In the genomic region with DNA sequence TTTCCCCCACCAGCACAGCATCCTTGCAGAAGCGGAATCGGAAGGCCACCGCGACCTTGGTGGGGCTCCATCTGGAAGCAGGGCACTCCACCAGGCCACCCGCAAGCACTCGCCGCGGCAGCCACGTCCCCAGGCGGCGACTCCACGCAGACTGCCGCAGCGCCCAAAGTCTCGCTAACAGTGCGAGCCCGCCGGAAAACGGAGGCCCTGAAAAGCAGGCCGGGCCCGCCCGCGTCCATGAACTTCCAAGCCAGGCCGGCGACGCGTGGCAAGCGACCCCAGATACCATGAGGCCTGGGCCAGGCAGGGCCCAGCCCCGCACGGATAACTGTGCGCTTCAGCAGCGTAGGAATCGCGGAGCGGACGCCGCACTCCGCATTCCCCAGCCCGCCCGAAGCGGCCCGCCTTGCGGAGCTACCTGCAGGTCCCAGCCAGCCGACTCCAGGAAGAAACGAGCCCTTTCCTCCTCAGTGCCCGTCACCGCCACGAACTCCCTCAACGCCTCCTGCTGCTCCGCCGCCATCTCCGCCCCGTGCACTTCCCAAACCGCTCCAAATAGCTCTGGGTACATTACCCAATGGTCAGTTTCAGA, we compare ENCODE assay signal across 8 mouse cellular contexts. TPM values are rescaled to one million over a fixed set of nuclear protein-coding genes. Genes with fewer than 3 reads are reported as not detected.
DNase-seq lines count a peak whose midpoint lies in the region; ATAC-seq lines count a peak whose summit lies in the region.

No protein-coding gene starts in this region.

- peak overlapping the region; percentile 92 for H3K4me2 ChIP-seq in kidney, embryonic 15.5 days
- H3K4me2 ChIP-seq in liver, embryonic 12.5 days: peak overlapping the region; percentile 69
- peak overlapping the region; percentile 84 for H3K4me2 ChIP-seq in neural tube, embryonic 11.5 days (ENCODE audit: low read depth)

- no peak for ATAC-seq in kidney, embryonic 15.5 days (replicated peaks; ENCODE audit: low FRiP score)
- ATAC-seq in liver, embryonic 12.5 days: no peak
- ATAC-seq in neural tube, embryonic 11.5 days (ENCODE audit: insufficient read depth, low FRiP score, low TSS enrichment): no peak

- H3K9me3 ChIP-seq in heart, embryonic 10.5 days: no peaks in the 10 kb centered on the region
- no peaks in the 10 kb centered on the region for H3K9me3 ChIP-seq in kidney, embryonic 15.5 days (replicated peaks)
- H3K9me3 ChIP-seq in liver, embryonic 12.5 days (replicated peaks): no peaks in the 10 kb centered on the region
- no peaks in the 10 kb centered on the region for H3K9me3 ChIP-seq in neural tube, embryonic 11.5 days (ENCODE audit: control insufficient read depth, low read length)

- DNase-seq in thymus, postnatal 4 days: peak; percentile 38
- DNase-seq in thymus, postnatal 25 days: no peak
- DNase-seq in embryo, embryonic 11 days: peak; percentile 67
- DNase-seq in heart, embryonic 10.5 days (ENCODE audit: low spot score): peak; percentile 74
- peak; percentile 54 for DNase-seq in neural tube, embryonic 11.5 days (ENCODE audit: low spot score)
- peak; percentile 43 for DNase-seq in urinary bladder, postnatal 25 days (ENCODE audit: low spot score)

- no peaks in the 10 kb centered on the region for H3K27me3 ChIP-seq in heart, embryonic 10.5 days (ENCODE audit: insufficient read depth, poor library complexity, severe bottlenecking)
- H3K27me3 ChIP-seq in kidney, embryonic 15.5 days: no peaks in the 10 kb centered on the region
- peaks cover 21% of the 10 kb centered on the region for H3K27me3 ChIP-seq in liver, embryonic 12.5 days (replicated peaks)
- no peaks in the 10 kb centered on the region for H3K27me3 ChIP-seq in neural tube, embryonic 11.5 days (ENCODE audit: control insufficient read depth, insufficient read depth, low read length)

- peak overlapping the region; percentile 61 for H3K9ac ChIP-seq in kidney, embryonic 15.5 days
- peak overlapping the region; percentile 46; the same call in 1 of the 2 replicates for H3K9ac ChIP-seq in liver, embryonic 12.5 days
- peak overlapping the region; percentile 64 for H3K9ac ChIP-seq in neural tube, embryonic 11.5 days (ENCODE audit: low read length)

- peak overlapping the region; percentile 81 for H3K27ac ChIP-seq in heart, embryonic 10.5 days
- H3K27ac ChIP-seq in kidney, embryonic 15.5 days: no peak overlapping the region
- H3K27ac ChIP-seq in liver, embryonic 12.5 days: no peak overlapping the region
- H3K27ac ChIP-seq in neural tube, embryonic 11.5 days (ENCODE audit: low read depth, low read length): no peak overlapping the region

- H3K4me3 ChIP-seq in heart, embryonic 10.5 days: peak overlapping the region; percentile 61
- peak overlapping the region; percentile 51 for H3K4me3 ChIP-seq in kidney, embryonic 15.5 days (replicated peaks)
- peak overlapping the region; percentile 43 for H3K4me3 ChIP-seq in liver, embryonic 12.5 days
- H3K4me3 ChIP-seq in neural tube, embryonic 11.5 days (ENCODE audit: low read depth, low read length): peak overlapping the region; percentile 35

- no peaks in the 10 kb centered on the region for H3K36me3 ChIP-seq in heart, embryonic 10.5 days
- no peaks in the 10 kb centered on the region for H3K36me3 ChIP-seq in kidney, embryonic 15.5 days
- no peaks in the 10 kb centered on the region for H3K36me3 ChIP-seq in liver, embryonic 12.5 days
- no peaks in the 10 kb centered on the region for H3K36me3 ChIP-seq in neural tube, embryonic 11.5 days (ENCODE audit: control insufficient read depth, insufficient read depth, low read length)

- H3K4me1 ChIP-seq in heart, embryonic 10.5 days: 0 out of 2 replicates have a peak, but pooled peaks cover 2% of the 10 kb centered on the region
- 0 out of 2 replicates have a peak, but pooled peaks cover 3% of the 10 kb centered on the region for H3K4me1 ChIP-seq in kidney, embryonic 15.5 days
- H3K4me1 ChIP-seq in liver, embryonic 12.5 days: no peaks in the 10 kb centered on the region
- no peaks in the 10 kb centered on the region for H3K4me1 ChIP-seq in neural tube, embryonic 11.5 days (ENCODE audit: control insufficient read depth, insufficient read depth, low read length)

- 1% methylated on average over 54 of the region's 54 CpGs for WGBS in heart, embryonic 10.5 days
- under 1% methylated on average over 54 of the region's 54 CpGs for WGBS in kidney, embryonic 15.5 days
- WGBS in liver, embryonic 12.5 days (ENCODE audit: insufficient replicate concordance): 4% methylated on average over 54 of the region's 54 CpGs
- 2% methylated on average over 54 of the region's 54 CpGs for WGBS in neural tube, embryonic 11.5 days

RNA-seq across cellular contexts. Expression of gene Zfp868, which starts 40.6 kb away (rescaled TPM):
- 16.9 and 18.8 TPM in 2 replicates for polyA plus RNA-seq in heart, embryonic 10.5 days (2016; fragmentation: Nextera tagmentation; extraction: Ambion mirVana)
- 24.4 and 25.5 TPM in 2 replicates for polyA plus RNA-seq in kidney, embryonic 15.5 days (2015; fragmentation: Nextera tagmentation; extraction: Ambion mirVana)
- 9.6 and 9.7 TPM in 2 replicates for polyA plus RNA-seq in liver, embryonic 12.5 days (2016; fragmentation: Nextera tagmentation; extraction: Ambion mirVana)
- polyA plus RNA-seq in neural tube, embryonic 11.5 days (2014; fragmentation: Nextera tagmentation; extraction: Ambion mirVana): 34.4 and 35.2 TPM in 2 replicates
